Mouse (Mus musculus) midbrain, embryonic 14.5 days (tissue): ENCODE measurements around the gene Gmeb2. TPM values are rescaled to one million over a fixed set of nuclear protein-coding genes. Genes with fewer than 3 reads are reported as not detected.

Experiments
- ATAC-seq: fragments of 200-750 bp; cut with Nextera tagmentation; 2 replicates; pipeline ENCODE4 v1.8.0; 2017; ENCODE audit warnings: moderate number of reproducible peaks, moderate library complexity; ENCODE audit not compliant: low FRiP score, low TSS enrichment
- DNase-seq: peaks from one replicate; pipeline ENCODE4 v3.0.0-alpha.2; 2015
- H3K27ac ChIP-seq: fragments of 300-500 bp; sonication (generic); replicated peaks from 2 replicates; pipeline ENCODE4 v1.5.1; 2014; ENCODE audit warnings: mild to moderate bottlenecking, low read depth, low read length, moderate library complexity
- H3K27me3 ChIP-seq: fragments of 300-500 bp; sonication (generic); 2 replicates; pipeline ENCODE4 v1.6.1; 2014; ENCODE audit warnings: low read length, control low read depth, mixed read lengths; ENCODE audit not compliant: control insufficient read depth, insufficient read depth
- H3K36me3 ChIP-seq: fragments of 300-500 bp; sonication (generic); 2 replicates; pipeline ENCODE4 v1.6.1; 2014; ENCODE audit warnings: low read length, control low read depth; ENCODE audit not compliant: control insufficient read depth, insufficient read depth
- H3K4me1 ChIP-seq: fragments of 300-500 bp; sonication (generic); 2 replicates; pipeline ENCODE4 v1.6.1; 2014; ENCODE audit warnings: mild to moderate bottlenecking, antibody characterized with exemption, low read length, control low read depth; ENCODE audit not compliant: control insufficient read depth, insufficient read depth
- H3K4me2 ChIP-seq: fragments of 300-500 bp; sonication (generic); 2 replicates; pipeline ENCODE4 v1.6.1; 2014; ENCODE audit warnings: mild to moderate bottlenecking, low read length, moderate library complexity
- H3K4me3 ChIP-seq: fragments of 300-500 bp; sonication (generic); replicated peaks from 2 replicates; pipeline ENCODE4 v1.5.1; 2014; ENCODE audit warnings: low read depth, low read length
- H3K9ac ChIP-seq: fragments of 300-500 bp; sonication (generic); replicated peaks from 2 replicates; pipeline ENCODE4 v1.6.1; 2014; ENCODE audit warnings: mild to moderate bottlenecking, low read length, moderate library complexity
- H3K9me3 ChIP-seq: fragments of 300-500 bp; sonication (generic); 2 replicates; pipeline ENCODE4 v1.6.1; 2016; ENCODE audit warnings: low read length, control low read depth, mixed read lengths; ENCODE audit not compliant: control insufficient read depth
- WGBS: fragments of 180-500 bp; shearing (Covaris S2); extraction: QIAGEN DNeasy Blood & Tissue Kit; methylation state at CpG from one replicate; pipeline ENCODE4 v1.1.7; 2014; 5-methylcytosine and 5-hydroxymethylcytosine counted together
- polyA plus RNA-seq: library from polyadenylated mRNA; unstranded; fragments of >200 nt; fragmentation: Nextera tagmentation; extraction: Ambion mirVana; gene quantifications from 2 replicates; pipeline ENCODE4 v1.2.1, GENCODE M21; 2014

Gmeb2 gene
- polyA plus RNA-seq, 1 experiment from 2014 or later, result 19.5 TPM

GRCm38 (mm10) chr2:181253248-181253647 lies 34.6 kb downstream of the Gmeb2 start:
- Histone ChIP-seq H3K4me2 (no peak overlapping the region), H3K4me3 (no peak overlapping the region), H3K9me3 (no peaks in the 10 kb centered on the region), H3K4me1 (no peaks in the 10 kb centered on the region), H3K27me3 (no peaks in the 10 kb centered on the region), H3K9ac (no peak overlapping the region), H3K36me3 (peaks cover 66% of the 10 kb centered on the region), H3K27ac (no peak overlapping the region)
- 89% methylated on average over 1 of the region's 1 CpGs for WGBS
- DNase-seq, result no peak
- no peak for ATAC-seq

- Histone ChIP-seq H3K27me3 (no peaks in the 10 kb centered on the region), H3K4me3 (no peak overlapping the region), H3K4me2 (no peak overlapping the region), H3K36me3 (peaks cover 52% of the 10 kb centered on the region), H3K9me3 (no peaks in the 10 kb centered on the region), H3K27ac (no peak overlapping the region), H3K4me1 (no peaks in the 10 kb centered on the region), H3K9ac (no peak overlapping the region)
- WGBS, result 93% methylated on average over 1 of the region's 1 CpGs
- no peak for DNase-seq
- no peak for ATAC-seq
Observed at GRCm38 (mm10) chr2:181251841-181252240, 36.0 kb downstream of the Gmeb2 start.

GRCm38 (mm10) chr2:181249217-181249616 lies 38.6 kb downstream of the Gmeb2 start:
- H3K9me3 ChIP-seq, result no peaks in the 10 kb centered on the region
- 92% methylated on average over 10 of the region's 10 CpGs for WGBS
- DNase-seq, result no peak
- H3K4me1 ChIP-seq, result no peaks in the 10 kb centered on the region
- H3K27me3 ChIP-seq, result no peaks in the 10 kb centered on the region
- no peak overlapping the region for H3K27ac ChIP-seq
- peaks cover 28% of the 10 kb centered on the region for H3K36me3 ChIP-seq
- H3K4me2 ChIP-seq, result no peak overlapping the region
- H3K4me3 ChIP-seq, result no peak overlapping the region
- no peak overlapping the region for H3K9ac ChIP-seq
- ATAC-seq, result no peak

- Histone ChIP-seq H3K4me2 (no peak overlapping the region), H3K4me3 (no peak overlapping the region), H3K36me3 (no peaks in the 10 kb centered on the region), H3K27me3 (no peaks in the 10 kb centered on the region), H3K27ac (no peak overlapping the region), H3K9ac (no peak overlapping the region), H3K4me1 (no peaks in the 10 kb centered on the region), H3K9me3 (no peaks in the 10 kb centered on the region)
- no peak for ATAC-seq
- 44% methylated on average over 2 of the region's 2 CpGs for WGBS
- no peak for DNase-seq
Observed at GRCm38 (mm10) chr2:181245031-181245430, 42.8 kb downstream of the Gmeb2 start.

GRCm38 (mm10) chr2:181243706-181244394 lies 44.0 kb downstream of the Gmeb2 start:
- 34% methylated on average over 11 of the region's 11 CpGs for WGBS
- DNase-seq, result no peak
- no peaks in the 10 kb centered on the region for H3K27me3 ChIP-seq
- no peak overlapping the region for H3K9ac ChIP-seq
- no peak overlapping the region for H3K4me3 ChIP-seq
- H3K27ac ChIP-seq, result no peak overlapping the region
- H3K4me2 ChIP-seq, result no peak overlapping the region
- H3K36me3 ChIP-seq, result no peaks in the 10 kb centered on the region
- no peak for ATAC-seq
- no peaks in the 10 kb centered on the region for H3K9me3 ChIP-seq
- no peaks in the 10 kb centered on the region for H3K4me1 ChIP-seq

- Histone ChIP-seq H3K4me2 (no peak overlapping the region), H3K4me3 (no peak overlapping the region), H3K9ac (no peak overlapping the region), H3K27me3 (no peaks in the 10 kb centered on the region), H3K9me3 (no peaks in the 10 kb centered on the region), H3K27ac (no peak overlapping the region), H3K4me1 (no peaks in the 10 kb centered on the region), H3K36me3 (no peaks in the 10 kb centered on the region)
- ATAC-seq (no peak), DNase-seq (no peak)
- WGBS, result 73% methylated on average over 3 of the region's 3 CpGs
Observed at GRCm38 (mm10) chr2:181242314-181242665, 45.5 kb downstream of the Gmeb2 start.

GRCm38 (mm10) chr2:181241602-181242313 lies 46.1 kb downstream of the Gmeb2 start, which contains the start of gene Helz2:
Helz2 (minus strand) TSS chr2:181242027.
- Histone ChIP-seq H3K27ac (no peak within 1 kb of the TSS), H3K9me3 (no peaks in the 10 kb centered on the region), H3K36me3 (no peaks in the 10 kb centered on the region), H3K4me1 (no peaks in the 10 kb centered on the region), H3K9ac (0 out of 2 replicates have a peak within 1 kb of the TSS, but pooled peaks have one; percentile 20), H3K27me3 (no peaks in the 10 kb centered on the region), H3K4me3 (no peak within 1 kb of the TSS), H3K4me2 (peak within 1 kb of the TSS; percentile 33)
- DNase-seq (no peak), ATAC-seq (no peak)
- WGBS, result 15% methylated on average over 16 of the region's 16 CpGs

GRCm38 (mm10) chr2:181240806-181241440 lies 46.9 kb downstream of the Gmeb2 start:
- Histone ChIP-seq H3K4me1 (no peaks in the 10 kb centered on the region), H3K27ac (no peak overlapping the region), H3K4me3 (no peak overlapping the region), H3K9me3 (no peaks in the 10 kb centered on the region), H3K4me2 (no peak overlapping the region), H3K27me3 (no peaks in the 10 kb centered on the region), H3K36me3 (no peaks in the 10 kb centered on the region), H3K9ac (no peak overlapping the region)
- ATAC-seq (no peak), DNase-seq (no peak)
- 93% methylated on average over 13 of the region's 13 CpGs for WGBS
